Mouse (Mus musculus) olfactory bulb, adult 2 months (tissue): Measurements from ENCODE around the gene Osbpl11.

Experiments
- CTCF ChIP-seq: fragments of 200-500 bp; IDR thresholded peaks from 2 replicates; pipeline ENCODE4 v1.5.1; 2012; ENCODE audit warnings: low read depth, mild to moderate bottlenecking, low read length, moderate library complexity; ENCODE audit not compliant: insufficient read depth
- POLR2A ChIP-seq: fragments of 200-500 bp; IDR thresholded peaks from 2 replicates; pipeline ENCODE4 v1.6.1; 2012; ENCODE audit warnings: mild to moderate bottlenecking, low read depth, low read length, moderate library complexity; ENCODE audit not compliant: insufficient read depth

DNA sequence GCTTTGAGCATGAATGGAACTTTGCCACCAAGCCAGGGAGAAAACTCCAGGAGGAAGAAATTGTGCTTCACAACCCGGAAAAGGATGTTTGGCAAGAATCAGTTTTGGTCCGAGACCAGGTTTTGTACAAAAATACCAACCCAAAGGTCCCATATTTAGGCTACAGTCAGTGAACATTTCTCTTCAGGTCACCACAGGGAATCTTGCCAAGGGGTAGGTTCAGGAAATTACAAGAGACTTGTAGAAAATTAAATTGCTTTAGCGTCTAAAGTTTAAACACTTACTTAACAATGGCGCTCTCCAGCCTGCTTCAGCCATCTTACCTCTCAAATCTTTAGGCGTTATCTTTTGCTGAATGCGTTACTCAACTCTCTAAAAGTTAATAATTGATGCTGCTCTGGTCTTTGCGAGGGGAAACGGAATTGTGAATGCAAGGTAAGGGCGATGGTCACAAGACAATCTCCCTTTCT is 65.8 kb downstream of the Osbpl11 start:
- no peak for TF ChIP-seq CTCF
- no peak for TF ChIP-seq POLR2A
